Mouse (Mus musculus) bone marrow, adult 2 months (tissue): ENCODE data around the gene Olfr1046.

Experiments
- CTCF ChIP-seq: fragments of 200-500 bp; IDR thresholded peaks from 2 replicates; pipeline ENCODE4 v1.5.1; 2011; ENCODE audit warnings: low read length, control low read depth; ENCODE audit not compliant: control insufficient read depth, insufficient read depth
- POLR2A ChIP-seq: fragments of 200-500 bp; IDR thresholded peaks from 2 replicates; pipeline ENCODE4 v1.6.1; 2011; ENCODE audit warnings: low read depth, mild to moderate bottlenecking, control low read depth, low read length, borderline replicate concordance; ENCODE audit not compliant: control insufficient read depth

GRCm38 (mm10) chr2:86240189-86240588 lies 21.1 kb upstream of the Olfr1046 start, which contains the start of gene Olfr1048:
- TF ChIP-seq POLR2A, result no peak
- no peak for TF ChIP-seq CTCF
